Mouse (Mus musculus): ENCODE results near the gene Olfr194.
"Not testable (repeated sequence)": the region's sequence is repeated elsewhere in the genome, so short reads cannot be mapped to it uniquely, and the experiment has no call there.

The Olfr194 gene

GRCm38 (mm10) chr16:59120969-59121368 lies at the start of gene Olfr194:
TSS of gene Olfr194 (minus strand) at chr16:59121069.
- DNase-seq (ENCODE audit: low spot score), result no peak

GRCm38 (mm10) chr16:59170354-59170753 lies 49.5 kb upstream of the Olfr194 start, which contains the start of gene Olfr196:
TSS of gene Olfr196 (minus strand) at chr16:59170454.
- DNase-seq (ENCODE audit: low spot score), result no peak

- DNase-seq (ENCODE audit: low spot score), result no peak
Observed at GRCm38 (mm10) chr16:59151996-59152395, 31.1 kb upstream of the Olfr194 start.

GRCm38 (mm10) chr16:59146746-59147145 lies 25.9 kb upstream of the Olfr194 start, which contains the start of gene Olfr195:
TSS of gene Olfr195 (plus strand) at chr16:59147046.
- no peak for DNase-seq (ENCODE audit: low spot score)

- no peak for DNase-seq (ENCODE audit: low spot score)
Observed at GRCm38 (mm10) chr16:59141105-59141504, 20.2 kb upstream of the Olfr194 start.

GRCm38 (mm10) chr16:59130740-59131139 lies 9.9 kb upstream of the Olfr194 start:
- no peak for DNase-seq (ENCODE audit: low spot score)

GRCm38 (mm10) chr16:59111781-59112180 lies 9.1 kb downstream of the Olfr194 start, which contains the start of gene Olfr193:
TSS of gene Olfr193 (minus strand) at chr16:59111881.
- no peak for DNase-seq (ENCODE audit: low spot score)

GRCm38 (mm10) chr16:59108522-59108921 lies 12.3 kb downstream of the Olfr194 start:
- not testable (repeated sequence) for DNase-seq (ENCODE audit: low spot score)

- DNase-seq (ENCODE audit: low spot score), result no peak
Observed at GRCm38 (mm10) chr16:59105312-59105711, 15.6 kb downstream of the Olfr194 start.

GRCm38 (mm10) chr16:59089722-59090121 lies 31.1 kb downstream of the Olfr194 start, which contains the start of gene Olfr191:
TSS of gene Olfr191 (minus strand) at chr16:59089822.
- DNase-seq (ENCODE audit: low spot score), result not testable (repeated sequence)

- DNase-seq (ENCODE audit: low spot score), result not testable (repeated sequence)
Observed at GRCm38 (mm10) chr16:59081113-59081512, 39.8 kb downstream of the Olfr194 start.

- no peak for DNase-seq (ENCODE audit: low spot score)
Observed at GRCm38 (mm10) chr16:59077905-59078304, 43.0 kb downstream of the Olfr194 start, which contains the start of gene Olfr190. TSS of gene Olfr190 (minus strand) at chr16:59078005.

GRCm38 (mm10) chr16:59073520-59073919 lies 47.3 kb downstream of the Olfr194 start:
- DNase-seq (ENCODE audit: low spot score), result no peak

- DNase-seq (ENCODE audit: low spot score), result no peak
Observed at GRCm38 (mm10) chr16:59071755-59072154, 49.1 kb downstream of the Olfr194 start.

All from testis, postnatal 10 days (tissue).